In the genomic region with DNA sequence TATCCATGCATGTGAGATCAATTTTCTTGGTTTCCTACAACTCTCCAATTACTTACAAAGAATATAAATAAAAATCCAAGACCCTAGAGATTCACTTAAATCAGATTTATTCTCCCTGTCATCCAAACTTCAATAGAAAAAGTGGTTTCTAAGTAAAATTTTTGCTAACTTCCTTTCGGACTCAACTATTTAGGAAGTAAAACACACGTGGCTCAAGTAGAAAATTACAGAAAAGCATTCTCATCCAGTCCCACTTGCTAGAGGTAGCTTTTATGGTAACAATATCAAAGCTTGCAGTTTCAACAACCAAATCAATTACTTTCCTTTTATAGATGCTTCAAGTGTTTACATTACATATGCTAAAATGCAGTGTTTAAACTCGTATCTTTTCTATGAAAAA, we compare ENCODE assay signal across 8 mouse cellular contexts. TPM values are rescaled to one million over a fixed set of nuclear protein-coding genes. Genes with fewer than 3 reads are reported as not detected.
DNase-seq lines count a peak whose midpoint lies in the region; ATAC-seq and TF ChIP-seq lines count a peak whose summit lies in the region.

No protein-coding gene starts in this region.

- TF ChIP-seq CTCF in G1E (IDR thresholded peaks at IDR 0.05; ENCODE audit: low read depth, low read length) = no peak

- H3K9ac ChIP-seq in hindbrain, embryonic 12.5 days = no peak overlapping the region

- H3K4me1 ChIP-seq in heart, embryonic 10.5 days = peaks cover 20% of the 10 kb centered on the region
- peaks cover 49% of the 10 kb centered on the region for H3K4me1 ChIP-seq in G1E (ENCODE audit: insufficient read depth, low read depth, low read length)
- H3K4me1 ChIP-seq in hindbrain, embryonic 12.5 days = peaks cover 12% of the 10 kb centered on the region

- peaks cover 20% of the 10 kb centered on the region for H3K36me3 ChIP-seq in heart, embryonic 10.5 days
- H3K36me3 ChIP-seq in G1E (replicated peaks) (peaks cover 29% of the 10 kb centered on the region), macrophage (ENCODE audit: inconsistent target) (peaks cover 13% of the 10 kb centered on the region; the same call in 1 of the 2 replicates)
- peaks cover 6% of the 10 kb centered on the region for H3K36me3 ChIP-seq in hindbrain, embryonic 12.5 days

- H3K27me3 ChIP-seq in heart, embryonic 10.5 days (ENCODE audit: insufficient read depth, poor library complexity, severe bottlenecking) = no peaks in the 10 kb centered on the region
- H3K27me3 ChIP-seq in G1E (ENCODE audit: insufficient read depth, low read length) = no peaks in the 10 kb centered on the region
- H3K27me3 ChIP-seq in hindbrain, embryonic 12.5 days = no peaks in the 10 kb centered on the region

- H3K79me2 ChIP-seq in macrophage (ENCODE audit: inconsistent target) = peaks cover 62% of the 10 kb centered on the region

- ATAC-seq in G1E (ENCODE audit: extremely low read depth, insufficient number of reproducible peaks, low FRiP score, poor library complexity, severe bottlenecking) = no peak
- ATAC-seq in hindbrain, embryonic 12.5 days (ENCODE audit: low FRiP score) = no peak

- peak overlapping the region; percentile 98 for H3K4me3 ChIP-seq in heart, embryonic 10.5 days
- H3K4me3 ChIP-seq in G1E (ENCODE audit: low read depth, low read length) (peak overlapping the region; percentile 86), macrophage (ENCODE audit: inconsistent target) (peak overlapping the region; percentile 82)
- H3K4me3 ChIP-seq in hindbrain, embryonic 12.5 days = peak overlapping the region; percentile 75

- H3K9me3 ChIP-seq in heart, embryonic 10.5 days = no peaks in the 10 kb centered on the region
- H3K9me3 ChIP-seq in G1E (replicated peaks) = no peaks in the 10 kb centered on the region
- H3K9me3 ChIP-seq in hindbrain, embryonic 12.5 days (replicated peaks) = no peaks in the 10 kb centered on the region

- H3K27ac ChIP-seq in heart, embryonic 10.5 days = no peak overlapping the region
- H3K27ac ChIP-seq in hindbrain, embryonic 12.5 days = no peak overlapping the region
- peak overlapping the region; percentile 79 for H3K27ac ChIP-seq in macrophage

- DNase-seq in heart, embryonic 10.5 days (ENCODE audit: low spot score) = no peak
- DNase-seq in heart, adult 9 months (ENCODE audit: low spot score in 2 of 2) = no peak
- DNase-seq in G1E (ENCODE audit: low spot score) = no peak
- DNase-seq in cerebellum, postnatal 25 days = no peak
- no peak for DNase-seq in frontal cortex, adult 2 months (ENCODE audit: extremely low spot score in 1 of 2, low spot score in 1 of 2)
- DNase-seq in yolk sac, embryonic 10.5 days (ENCODE audit: low spot score) = no peak

- 49% methylated on average over 3 of the region's 3 CpGs for WGBS in heart, embryonic 10.5 days
- WGBS in hindbrain, embryonic 12.5 days = 42% methylated on average over 3 of the region's 3 CpGs
- 3% methylated on average over 3 of the region's 3 CpGs for WGBS in macrophage (ENCODE audit: missing documents)

- peak overlapping the region; percentile 69 for H3K4me2 ChIP-seq in hindbrain, embryonic 12.5 days (replicated peaks)

RNA-seq across cellular contexts. Expression of a gene that starts 21.6 kb away (rescaled TPM):
- polyA plus RNA-seq in heart, embryonic 10.5 days (2016; fragmentation: Nextera tagmentation; extraction: Ambion mirVana) = 11.5 and 20.7 TPM in 2 replicates
- total RNA-seq in G1E (2014; fragmentation: Nextera tagmentation) (not detected in 2 replicates), G1E (2017) (0.23 and 0.44 TPM in 2 replicates)
- polyA plus RNA-seq in G1E (2012) (not detected in 2 replicates), macrophage (2018) (not detected in 3 replicates)
- polyA plus RNA-seq in hindbrain, embryonic 12.5 days (2016; fragmentation: Nextera tagmentation; extraction: Ambion mirVana) = 0.31 TPM in 1 of 2 replicates, not detected in the other
- total RNA-seq in macrophage (2018; cell fraction: chromatin; rRNA removed) = 10 to 100 TPM in 4 of 26 experiments, 1 to 10 TPM in 10, under 1 TPM in 9, not detected in 3; 0.28 to 29.3 (median 1.8) TPM
- total RNA-seq in macrophage (2018; cell fraction: cytosol; rRNA removed) = under 1 TPM in 13 of 26 experiments, not detected in 13; 0.05 to 0.26 (median 0.11) TPM
- 10 to 100 TPM in 2 of 26 experiments, 1 to 10 TPM in 11, under 1 TPM in 6, not detected in 7; 0.24 to 11.6 (median 1.7) TPM for total RNA-seq in macrophage (2018; cell fraction: nucleus; rRNA removed)
- 2.1 TPM in 2 replicates for polyA plus RNA-seq in frontal cortex, adult 2 months (2012; rRNA removed)

RNA-seq across cellular contexts. Expression of a gene that starts 27.4 kb away (rescaled TPM):
- 95.0 and 98.2 TPM in 2 replicates for polyA plus RNA-seq in heart, embryonic 10.5 days (2016; fragmentation: Nextera tagmentation; extraction: Ambion mirVana)
- 151 and 234 TPM in 2 replicates for total RNA-seq in G1E (2014; fragmentation: Nextera tagmentation)
- total RNA-seq in G1E (2017) = 186 and 190 TPM in 2 replicates
- polyA plus RNA-seq in G1E (2012) = 86.6 and 129 TPM in 2 replicates
- 150 and 155 TPM in 2 replicates for polyA plus RNA-seq in hindbrain, embryonic 12.5 days (2016; fragmentation: Nextera tagmentation; extraction: Ambion mirVana)
- total RNA-seq in macrophage (2018; cell fraction: chromatin; rRNA removed) = 1,000 to 10,000 TPM in 12 of 26 experiments, 100 to 1,000 TPM in 13, 10 to 100 TPM in 1; 98.1 to 9,655 (median 812) TPM
- total RNA-seq in macrophage (2018; cell fraction: cytosol; rRNA removed) = 1,000 to 10,000 TPM in 2 of 26 experiments, 100 to 1,000 TPM in 17, 10 to 100 TPM in 7; 53.1 to 1,158 (median 262) TPM
- 1,000 to 10,000 TPM in 12 of 26 experiments, 100 to 1,000 TPM in 14; 107 to 7,040 (median 913) TPM for total RNA-seq in macrophage (2018; cell fraction: nucleus; rRNA removed)
- 38.4 to 106 TPM (median 92.1 TPM) in 3 replicates for polyA plus RNA-seq in macrophage (2018)
- polyA plus RNA-seq in frontal cortex, adult 2 months (2012; rRNA removed) = 50.8 and 72.4 TPM in 2 replicates
